Mouse (Mus musculus) skeletal muscle tissue, adult 2 months (tissue): ENCODE measurements around the gene Tmc3.
A peak's percentile ranks its signal among the peaks of the same experiment; 100 is the strongest.

Experiments used
- DNase-seq: peaks from one replicate; pipeline ENCODE4 v3.0.0-alpha.2; 2012; ENCODE audit warnings: low read depth, low spot score

The Tmc3 gene

GRCm38 (mm10) chr7:83637781-83638583, 53.3 kb downstream of the Tmc3 start:
- DNase-seq: no peak

- DNase-seq: no peak
These were observed 54.4 kb downstream of the Tmc3 start for GRCm38 (mm10) chr7:83639084-83639483.

GRCm38 (mm10) chr7:83640581-83640980, 55.9 kb downstream of the Tmc3 start:
- no peak for DNase-seq

GRCm38 (mm10) chr7:83641163-83641562, 56.4 kb downstream of the Tmc3 start:
- no peak for DNase-seq

GRCm38 (mm10) chr7:83643581-83643980, 58.9 kb downstream of the Tmc3 start:
- DNase-seq: no peak

GRCm38 (mm10) chr7:83644761-83645160, 60.0 kb downstream of the Tmc3 start:
- no peak for DNase-seq

- peak; percentile 36 for DNase-seq
These were observed 60.7 kb downstream of the Tmc3 start for GRCm38 (mm10) chr7:83645476-83645875.

GRCm38 (mm10) chr7:83648807-83649206, 64.1 kb downstream of the Tmc3 start:
- DNase-seq: no peak

GRCm38 (mm10) chr7:83650638-83651037, 65.9 kb downstream of the Tmc3 start:
- no peak for DNase-seq

GRCm38 (mm10) chr7:83652498-83652897, 67.8 kb downstream of the Tmc3 start:
- no peak for DNase-seq

- DNase-seq: no peak
These were observed 68.9 kb downstream of the Tmc3 start for GRCm38 (mm10) chr7:83653605-83654051.

GRCm38 (mm10) chr7:83654196-83654595, 69.5 kb downstream of the Tmc3 start:
- DNase-seq: no peak

- DNase-seq: peak; percentile 50
These were observed 70.4 kb downstream of the Tmc3 start for GRCm38 (mm10) chr7:83654938-83655630.

- DNase-seq: no peak
These were observed 74.0 kb downstream of the Tmc3 start for GRCm38 (mm10) chr7:83658716-83659115.

- DNase-seq: peak; percentile 48
These were observed 74.7 kb downstream of the Tmc3 start for GRCm38 (mm10) chr7:83659159-83660065.

- no peak for DNase-seq
These were observed 75.6 kb downstream of the Tmc3 start for GRCm38 (mm10) chr7:83660273-83660691.

GRCm38 (mm10) chr7:83661031-83661430, 76.3 kb downstream of the Tmc3 start:
- DNase-seq: no peak

- DNase-seq: no peak
These were observed 77.0 kb downstream of the Tmc3 start for GRCm38 (mm10) chr7:83661763-83662162.

GRCm38 (mm10) chr7:83662711-83663375, 78.1 kb downstream of the Tmc3 start:
- no peak for DNase-seq

GRCm38 (mm10) chr7:83666087-83666595, 81.4 kb downstream of the Tmc3 start:
- DNase-seq: no peak
